Mouse (Mus musculus) leukemia stem cell, adult 10-12 weeks (primary cell): Measurements from ENCODE around the gene Gm15013. TPM values are rescaled to one million over a fixed set of nuclear protein-coding genes. Genes with fewer than 3 reads are reported as not detected.

ENCODE experiments used
- polyA plus RNA-seq: library from polyadenylated mRNA; stranded (reverse); fragments of >175 nt; gene quantifications from 2 replicates; pipeline ENCODE4 v1.2.3, GENCODE M21; 2012; ENCODE audit warnings: low replicate concordance

The Gm15013 gene
- polyA plus RNA-seq, result not detected in 2 replicates

GRCm38 (mm10) chrX:139714381-139714780 lies at the start of gene Gm15013:
TSS of gene Gm15013 (minus strand) at chrX:139714481.

GRCm38 (mm10) chrX:139684775-139685695 lies 29.2 kb downstream of the Gm15013 start, which contains the start of gene Tbc1d8b:
TSS of gene Tbc1d8b (plus strand) at chrX:139684996.

Other genes with a start within 250 kb of the Gm15013 start
- 0.16 and 0.54 TPM in 2 replicates for gene D330045A20Rik, start 234.1 kb downstream of the Gm15013 start, polyA plus RNA-seq
- gene Rnf128, start 151.2 kb downstream of the Gm15013 start, polyA plus RNA-seq, result 8.7 and 9.5 TPM in 2 replicates
- gene Tbc1d8b, start 29.5 kb downstream of the Gm15013 start, polyA plus RNA-seq, result 0.30 and 0.41 TPM in 2 replicates
- gene Ripply1, start 67.9 kb upstream of the Gm15013 start, polyA plus RNA-seq, result not detected in 2 replicates
- gene Cldn2, start 86.3 kb upstream of the Gm15013 start, polyA plus RNA-seq, result not detected in 2 replicates
- 0.34 and 1.5 TPM in 2 replicates for gene Morc4, start 157.2 kb upstream of the Gm15013 start, polyA plus RNA-seq